Mouse (Mus musculus): ENCODE results near the gene Nsd1.
A peak's percentile ranks its signal among the peaks of the same experiment; 100 is the strongest.
"Not testable (repeated sequence)": the region's sequence is repeated elsewhere in the genome, so short reads cannot be mapped to it uniquely, and the experiment has no call there.

Gene Nsd1

DNA sequence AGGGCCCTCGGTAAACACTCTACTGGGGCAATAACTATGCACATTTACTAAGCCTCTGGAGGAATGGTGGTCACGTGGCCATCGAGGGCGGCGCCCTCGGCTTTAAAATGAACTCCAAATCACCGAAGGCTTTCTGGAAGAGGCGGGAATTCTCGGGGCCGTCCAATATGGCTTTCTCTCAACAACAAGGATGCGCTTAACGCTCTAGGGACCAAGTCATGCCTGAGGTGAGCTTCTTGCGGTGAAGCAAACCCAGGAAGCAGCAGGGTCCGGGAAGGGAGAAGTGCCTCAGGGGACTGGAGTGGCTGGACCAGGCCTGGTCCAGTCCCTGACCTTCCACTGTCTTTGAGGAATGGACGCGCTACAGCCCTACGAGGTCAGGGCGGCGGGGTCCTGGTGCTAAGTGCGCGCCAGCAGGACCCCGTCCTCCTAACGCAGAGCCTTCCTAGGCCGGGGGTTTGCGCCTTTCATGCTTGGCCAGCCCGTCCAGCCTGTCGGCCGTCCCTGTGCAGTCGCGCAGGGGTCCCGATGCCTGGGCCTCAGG lies at the start of gene Nsd1:
Nsd1 (plus strand) TSS at position 134 of the 544 bp plus-strand sequence.
- DNase-seq (ENCODE audit: low spot score in 2 of 2): no peak

DNA sequence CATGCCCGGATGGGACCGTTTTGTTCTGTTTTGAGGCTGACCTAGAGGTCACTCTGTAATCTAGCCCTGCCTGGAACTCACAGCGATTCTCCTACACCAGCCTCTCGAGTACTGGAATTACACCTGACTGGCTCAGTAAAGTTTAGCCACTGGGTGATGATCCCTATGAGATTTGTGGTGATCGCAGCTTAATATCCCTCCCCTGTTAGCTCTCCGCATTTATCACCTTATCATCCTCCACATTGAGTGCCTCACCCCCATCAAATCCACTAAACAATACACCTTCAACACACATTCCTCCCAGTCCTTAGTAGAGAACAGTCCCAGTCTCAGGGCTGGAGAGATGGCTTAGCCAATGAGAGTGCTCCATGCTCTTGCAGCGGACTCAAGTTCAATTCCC lies 47.2 kb upstream of the Nsd1 start:
- no peak for DNase-seq (ENCODE audit: low spot score in 2 of 2)

DNA sequence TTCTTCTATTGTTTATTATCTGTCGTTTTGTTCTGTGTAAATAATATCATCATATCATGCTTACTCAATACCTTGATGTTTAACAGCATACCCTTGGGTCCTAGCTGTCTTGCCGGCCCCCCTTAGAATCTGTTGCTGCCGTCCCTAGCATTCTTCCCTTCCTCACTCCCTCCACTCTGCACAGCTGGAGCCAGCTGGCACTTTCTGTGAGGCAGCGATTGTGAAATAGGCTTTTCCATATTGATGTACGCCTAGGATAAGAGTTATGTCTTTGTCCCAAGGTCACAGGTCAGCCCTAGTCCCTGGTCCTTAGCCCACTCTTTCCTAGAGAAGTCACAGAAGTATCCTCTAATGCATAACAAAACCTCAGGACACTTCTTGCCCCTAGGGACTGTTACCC lies 46.0 kb upstream of the Nsd1 start:
- no peak for DNase-seq (ENCODE audit: low spot score in 2 of 2)

DNA sequence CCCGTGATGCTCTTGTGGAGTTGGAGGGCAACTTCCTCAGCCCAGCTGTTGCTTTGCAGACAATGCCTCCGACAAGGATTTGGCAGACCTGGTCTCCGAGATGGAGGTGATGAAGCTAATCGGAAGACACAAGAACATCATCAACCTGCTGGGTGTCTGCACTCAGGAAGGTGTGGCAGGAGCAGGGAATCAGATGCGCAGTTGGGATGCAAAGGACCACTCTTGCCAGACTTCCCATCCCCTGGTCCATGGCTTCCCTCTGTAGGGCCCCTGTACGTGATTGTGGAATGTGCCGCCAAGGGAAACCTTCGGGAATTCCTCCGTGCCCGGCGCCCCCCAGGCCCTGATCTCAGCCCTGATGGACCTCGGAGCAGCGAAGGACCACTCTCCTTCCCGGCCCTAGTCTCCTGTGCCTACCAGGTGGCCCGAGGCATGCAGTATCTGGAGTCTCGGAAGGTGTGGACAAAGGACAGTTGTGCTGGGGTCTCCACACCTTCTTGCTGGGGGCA lies 43.7 kb upstream of the Nsd1 start:
- no peak for DNase-seq (ENCODE audit: low spot score in 2 of 2)

DNA sequence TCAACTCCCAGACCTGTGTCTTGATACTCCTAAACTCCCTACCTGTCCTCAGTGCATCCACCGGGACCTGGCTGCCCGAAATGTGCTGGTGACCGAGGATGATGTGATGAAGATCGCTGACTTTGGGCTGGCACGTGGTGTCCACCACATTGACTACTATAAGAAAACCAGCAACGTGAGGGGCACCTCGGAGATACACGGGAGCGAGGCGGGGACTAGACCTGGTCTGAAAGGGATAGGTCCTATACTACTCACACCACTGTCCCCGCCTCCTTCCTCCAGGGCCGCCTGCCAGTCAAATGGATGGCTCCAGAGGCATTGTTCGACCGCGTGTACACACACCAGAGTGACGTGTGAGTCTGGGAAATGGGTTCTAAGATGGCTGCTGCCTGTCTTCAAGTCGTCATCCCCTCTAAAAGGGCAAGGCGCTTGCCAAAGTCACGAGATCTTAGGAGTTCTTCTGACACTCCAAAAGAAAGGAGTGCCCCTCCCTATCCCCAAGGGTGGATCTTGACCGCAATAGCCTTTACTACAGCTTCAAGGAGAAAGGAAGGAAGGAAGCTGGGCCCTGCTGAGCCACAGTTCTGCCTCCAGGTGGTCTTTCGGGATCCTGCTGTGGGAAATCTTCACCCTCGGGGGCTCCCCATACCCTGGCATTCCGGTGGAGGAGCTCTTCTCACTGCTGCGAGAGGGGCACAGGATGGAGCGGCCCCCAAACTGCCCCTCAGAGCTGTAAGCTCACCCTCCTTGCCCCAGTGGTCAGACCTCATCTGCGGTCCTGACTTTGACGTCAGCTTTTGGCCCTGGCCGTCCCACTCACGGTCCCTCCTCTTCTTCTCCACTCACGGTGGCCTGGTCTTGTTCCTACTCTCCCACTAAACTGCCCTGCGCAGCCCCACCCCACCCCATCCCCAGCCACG lies 42.5 kb upstream of the Nsd1 start:
- DNase-seq (ENCODE audit: low spot score in 2 of 2): no peak

DNA sequence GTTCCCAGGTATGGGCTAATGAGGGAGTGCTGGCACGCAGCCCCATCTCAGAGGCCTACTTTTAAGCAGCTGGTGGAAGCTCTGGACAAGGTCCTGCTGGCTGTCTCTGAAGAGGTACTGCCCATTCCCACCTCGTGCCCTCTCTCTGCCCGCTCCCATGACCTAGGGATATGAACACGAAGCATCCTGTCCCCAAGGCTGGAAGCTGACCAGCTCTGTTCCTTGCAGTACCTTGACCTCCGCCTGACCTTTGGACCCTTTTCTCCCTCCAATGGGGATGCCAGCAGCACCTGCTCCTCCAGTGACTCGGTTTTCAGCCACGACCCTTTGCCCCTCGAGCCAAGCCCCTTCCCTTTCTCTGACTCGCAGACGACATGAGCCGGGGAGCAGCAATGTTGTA lies 41.8 kb upstream of the Nsd1 start:
- no peak for DNase-seq (ENCODE audit: low spot score in 2 of 2)

DNA sequence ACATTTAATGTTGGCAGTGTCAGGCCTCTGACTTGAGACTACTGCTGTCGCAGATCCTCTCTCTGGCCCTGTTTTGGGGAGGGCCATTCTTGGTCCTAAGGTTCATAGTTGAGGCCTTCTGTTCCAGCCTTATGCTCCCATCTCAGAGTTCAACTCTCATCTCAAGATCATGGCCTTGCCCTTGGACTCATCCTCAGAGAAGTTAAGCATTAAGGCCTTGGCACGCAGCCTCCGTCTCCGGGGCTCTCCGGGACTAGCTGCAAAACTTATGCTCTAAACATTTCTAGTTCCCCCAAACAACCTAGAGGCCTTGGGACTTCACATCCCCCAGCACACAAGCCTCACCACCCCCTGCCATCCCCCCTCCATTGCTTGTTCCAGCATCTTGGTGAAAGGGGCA lies 41.3 kb upstream of the Nsd1 start:
- no peak for DNase-seq (ENCODE audit: low spot score in 2 of 2)

DNA sequence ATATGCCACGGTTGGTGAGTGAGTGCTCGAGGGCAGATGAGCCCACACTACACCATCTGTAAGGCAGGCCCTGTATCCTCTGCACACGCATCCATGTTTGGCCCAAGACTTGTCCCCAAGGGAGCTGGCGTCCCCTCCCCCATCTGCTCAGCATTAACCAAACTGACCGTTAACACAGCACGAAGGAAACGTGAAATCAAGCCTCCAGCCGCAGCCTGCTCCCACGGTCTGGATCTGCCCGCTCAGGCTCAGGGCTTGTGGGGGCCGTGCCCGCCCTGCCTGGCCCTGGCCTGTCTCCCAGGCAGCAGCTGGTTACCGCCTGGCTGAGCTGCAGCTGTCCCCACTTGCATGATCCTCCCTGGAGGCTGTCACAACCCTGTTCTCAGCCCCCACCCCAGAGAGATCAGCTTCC lies 40.6 kb upstream of the Nsd1 start:
- DNase-seq (ENCODE audit: low spot score in 2 of 2): no peak

DNA sequence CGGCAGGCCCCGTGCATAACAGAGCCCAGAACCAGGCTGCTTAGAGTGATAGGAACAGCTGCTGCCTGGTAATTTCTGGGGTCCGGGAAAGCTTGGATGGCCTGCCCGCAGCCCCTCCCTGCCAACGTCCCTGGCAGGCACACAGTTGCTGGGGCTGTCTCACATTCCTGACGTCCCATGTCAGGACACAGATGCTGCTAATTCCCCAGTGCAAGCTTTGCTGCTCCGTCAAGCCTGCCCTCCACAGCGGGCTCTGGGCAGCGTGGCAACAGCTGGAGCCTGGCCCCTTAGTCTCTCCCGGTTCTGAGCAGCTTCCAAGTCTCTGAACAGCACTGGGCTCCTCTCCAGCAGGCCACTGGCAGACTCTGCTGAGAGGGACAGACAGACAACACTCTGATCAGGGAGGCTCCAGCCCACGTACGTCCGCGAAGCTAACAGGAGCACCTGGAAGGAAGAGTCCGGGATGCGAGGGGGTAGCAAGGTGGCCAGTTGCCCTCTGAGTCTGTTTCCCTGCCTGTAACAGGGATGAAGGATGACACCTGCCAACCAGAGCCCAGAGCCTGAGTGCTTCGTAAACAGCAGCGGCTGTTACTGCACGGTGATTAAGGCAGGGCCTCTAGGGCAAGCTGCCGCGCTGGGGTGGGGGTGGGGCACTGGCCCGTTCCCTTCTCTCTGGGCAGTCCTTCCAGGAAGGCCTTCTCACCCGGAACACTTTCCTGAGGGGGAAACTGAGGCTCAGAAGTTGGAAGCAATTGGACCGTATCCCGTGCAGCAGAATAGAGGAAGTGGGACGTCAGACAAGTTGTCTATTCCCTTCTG lies 37.9 kb upstream of the Nsd1 start:
- peak in 1 of 2 experiments; percentile 62 for DNase-seq (ENCODE audit: low spot score in 2 of 2)

DNA sequence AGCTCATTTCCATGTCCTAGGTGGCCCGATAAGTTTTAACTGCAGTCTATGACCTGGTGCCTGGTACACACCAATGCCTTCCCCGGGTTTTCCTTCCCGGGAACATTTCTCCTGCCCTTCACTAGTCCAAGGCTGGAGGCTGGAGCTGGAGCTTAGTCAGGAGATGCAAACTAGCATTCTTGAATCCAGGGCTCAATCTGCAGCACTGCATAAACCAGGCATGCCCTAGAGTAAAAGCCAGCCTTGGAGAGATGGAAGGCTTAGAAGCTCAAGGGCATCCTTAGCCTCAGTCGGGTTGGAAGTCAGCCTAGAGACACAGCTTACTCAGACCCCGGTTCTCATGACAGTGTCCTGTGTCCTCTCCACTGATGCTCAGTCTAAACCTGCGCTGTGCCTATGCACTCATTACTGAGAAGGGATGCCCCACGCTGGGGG lies 37.2 kb upstream of the Nsd1 start:
- DNase-seq (ENCODE audit: low spot score in 2 of 2): no peak

DNA sequence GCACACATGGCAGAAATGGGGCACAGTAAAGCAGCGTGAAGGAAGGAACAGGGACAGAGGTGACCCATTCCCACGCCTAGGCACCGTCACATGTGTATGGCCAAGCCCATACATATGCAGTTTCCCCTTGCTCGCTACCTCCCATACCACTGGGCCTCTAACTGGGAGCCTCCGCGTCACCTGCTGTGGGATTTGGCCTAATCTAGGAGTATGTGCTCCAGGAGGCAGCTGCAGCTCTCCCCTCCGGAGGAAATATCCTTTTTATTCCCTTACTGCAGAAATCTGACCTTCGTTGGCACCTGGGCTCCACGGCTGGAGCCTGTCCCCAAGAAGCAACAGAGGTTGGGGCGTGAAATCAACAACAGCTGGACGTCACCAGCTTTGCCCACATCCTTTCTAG lies 35.2 kb upstream of the Nsd1 start:
- no peak for DNase-seq (ENCODE audit: low spot score in 2 of 2)

DNA sequence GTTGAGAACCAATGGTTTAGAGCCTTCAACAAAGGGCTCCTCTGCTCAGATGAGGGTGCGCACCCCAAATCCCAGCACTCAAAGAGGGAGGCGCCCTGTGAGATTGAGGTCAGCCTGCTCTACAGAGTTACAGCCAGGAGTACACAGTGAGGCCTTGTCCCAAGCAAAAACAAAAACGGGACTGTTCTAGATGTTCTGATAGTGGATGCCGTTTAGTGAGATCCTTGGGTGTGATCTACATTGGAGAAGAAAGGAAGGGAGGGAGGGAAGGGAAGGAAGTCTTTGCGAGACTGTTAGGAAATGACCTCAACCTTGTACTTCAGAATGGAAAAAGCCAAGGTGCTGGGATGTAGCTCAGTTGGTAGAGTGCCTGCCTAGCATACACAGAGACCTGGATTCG lies 33.3 kb upstream of the Nsd1 start:
- DNase-seq (ENCODE audit: low spot score in 2 of 2): no peak

DNA sequence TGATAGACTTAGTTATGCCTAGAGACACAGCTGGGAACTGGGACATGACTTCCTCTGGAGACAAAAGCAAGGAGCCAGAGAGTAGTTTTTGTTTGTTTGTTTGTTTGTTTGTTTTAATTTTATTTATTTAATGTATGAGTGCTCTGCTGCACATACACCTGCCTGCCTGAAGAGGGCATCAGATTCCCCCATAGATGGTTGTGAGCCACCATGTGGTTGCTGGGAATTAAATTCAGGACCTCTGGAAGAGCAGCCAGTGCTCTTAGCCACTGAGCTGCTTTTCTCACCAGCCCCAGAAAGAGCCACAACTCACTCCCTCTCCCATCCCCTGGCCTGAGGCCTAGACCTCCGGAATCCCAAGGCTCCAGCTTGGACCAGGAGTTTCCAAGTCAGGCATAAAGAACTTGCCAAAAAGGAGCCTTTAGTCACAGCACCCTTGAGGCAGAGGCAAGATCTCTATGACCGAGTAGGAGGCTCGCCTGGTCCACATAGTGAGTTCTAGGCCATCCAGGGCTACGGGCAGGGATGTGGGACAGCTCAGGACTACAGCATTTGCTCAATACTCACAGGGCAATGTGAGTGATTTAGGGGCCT lies 31.6 kb upstream of the Nsd1 start:
- no peak for DNase-seq (ENCODE audit: low spot score in 2 of 2)

DNA sequence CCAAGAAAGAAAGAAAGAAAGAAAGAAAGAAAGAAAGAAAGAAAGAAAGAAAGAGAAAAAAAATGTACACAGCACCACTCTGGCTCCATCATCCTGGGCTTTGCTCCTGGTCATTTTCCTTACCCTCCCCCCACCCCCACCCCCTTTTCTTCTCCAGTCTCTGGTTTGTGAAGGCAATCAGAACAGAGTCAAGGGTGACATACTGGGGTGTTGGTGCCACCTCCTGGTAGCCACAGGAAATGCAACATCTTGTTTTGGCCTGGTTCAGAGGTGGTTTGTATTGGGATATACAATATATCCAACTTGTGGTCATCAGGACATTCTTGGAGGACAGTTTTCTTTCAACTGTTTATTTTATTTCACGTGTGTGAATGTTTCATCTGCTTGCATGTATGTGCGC lies 31.0 kb upstream of the Nsd1 start:
- peak; percentile 56 to 85 for DNase-seq (ENCODE audit: low spot score in 2 of 2)

DNA sequence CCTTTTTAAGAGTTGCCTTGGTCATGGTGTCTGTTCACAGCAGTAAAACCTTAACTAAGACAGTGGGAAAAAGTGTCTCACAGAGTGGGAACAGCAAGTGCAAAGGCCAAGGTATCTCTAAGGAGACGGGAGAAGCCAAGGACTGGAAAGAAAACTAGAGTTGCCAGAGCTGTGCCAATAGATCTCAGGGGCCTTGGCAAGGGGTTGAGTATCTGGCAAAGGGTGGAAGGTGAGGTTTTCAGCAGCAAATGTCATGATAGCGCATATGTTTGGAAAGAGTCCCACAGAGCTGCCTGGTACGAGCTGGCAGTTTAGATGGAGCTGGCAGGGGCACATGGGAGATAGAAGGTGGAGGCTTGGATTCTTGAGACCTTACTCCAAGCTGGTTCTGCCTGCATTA lies 30.0 kb upstream of the Nsd1 start:
- no peak for DNase-seq (ENCODE audit: low spot score in 2 of 2)

DNA sequence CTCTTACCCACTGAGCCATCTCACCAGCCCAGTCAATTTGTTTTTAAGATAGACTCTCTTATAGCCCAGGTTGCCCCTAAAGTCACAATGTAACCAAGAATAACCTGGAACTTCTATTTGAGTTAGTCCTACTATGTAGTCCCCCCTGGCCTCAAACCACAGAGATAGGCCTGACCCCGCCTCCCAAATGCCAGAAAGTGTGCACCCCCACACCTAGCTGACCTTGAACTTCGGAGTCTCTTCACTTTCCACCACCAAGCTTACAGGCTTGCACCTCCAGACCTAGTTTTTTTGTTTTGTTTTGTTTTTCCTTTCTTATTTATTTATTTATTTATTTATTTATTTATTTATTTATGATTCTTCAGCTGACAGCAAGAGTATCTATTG lies 27.8 kb upstream of the Nsd1 start:
- DNase-seq (ENCODE audit: low spot score in 2 of 2): no peak

DNA sequence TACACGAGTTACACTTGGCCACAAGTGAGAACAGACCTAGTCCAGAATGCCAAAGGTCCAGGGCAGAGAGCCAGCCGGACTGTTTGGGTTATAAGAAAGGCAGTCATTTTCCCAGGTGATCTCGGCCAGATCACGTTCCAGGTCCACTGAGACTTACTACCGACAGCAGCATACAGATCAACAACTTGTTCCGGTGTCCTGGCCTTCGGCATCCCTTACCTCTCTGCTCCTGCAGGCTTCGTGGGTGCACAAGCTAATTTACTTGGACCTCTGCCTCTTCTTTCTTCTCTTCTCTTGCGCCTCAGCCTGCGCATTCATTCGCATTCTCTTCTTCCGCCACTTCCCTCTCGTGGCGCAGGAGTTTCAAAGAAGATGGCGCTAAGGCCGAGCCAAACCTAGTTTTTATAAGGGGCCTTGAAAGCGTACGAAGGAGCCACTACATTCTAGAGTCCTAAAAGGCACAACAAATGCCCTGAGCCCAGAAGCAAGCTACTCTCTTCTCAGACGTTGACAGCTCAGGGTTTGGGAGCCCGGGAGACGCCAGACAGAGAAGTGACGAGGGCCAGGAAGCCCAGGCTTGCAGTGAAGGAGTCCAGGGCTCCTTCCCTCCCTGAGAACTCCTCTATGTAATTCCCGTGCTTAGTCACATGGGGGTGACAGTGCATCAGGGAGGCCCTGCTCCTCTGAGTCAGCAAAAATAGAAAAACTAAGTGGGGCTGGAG lies 27.2 kb upstream of the Nsd1 start:
- peak; percentile 59 to 72 for DNase-seq (ENCODE audit: low spot score in 2 of 2)

DNA sequence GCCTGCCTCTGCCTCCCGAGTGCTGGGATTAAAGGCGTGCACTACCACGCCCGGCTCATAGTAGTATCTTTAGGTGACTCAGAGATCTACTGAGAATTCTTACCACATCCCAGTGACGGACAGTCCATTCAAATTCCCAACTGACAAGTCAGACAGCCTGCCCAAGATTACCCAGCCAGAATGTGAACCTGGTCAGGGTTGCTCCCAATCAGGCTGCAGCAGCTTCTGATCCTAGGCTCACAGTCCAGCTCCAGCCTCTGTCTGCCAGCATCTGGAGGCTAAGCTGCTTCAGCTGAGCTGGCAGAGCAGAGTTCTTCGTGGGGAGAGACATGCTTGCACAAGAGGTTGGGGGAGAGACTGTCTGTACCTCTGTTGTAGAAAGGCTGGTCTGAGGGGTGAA lies 26.2 kb upstream of the Nsd1 start:
- DNase-seq (ENCODE audit: low spot score in 2 of 2): no peak

DNA sequence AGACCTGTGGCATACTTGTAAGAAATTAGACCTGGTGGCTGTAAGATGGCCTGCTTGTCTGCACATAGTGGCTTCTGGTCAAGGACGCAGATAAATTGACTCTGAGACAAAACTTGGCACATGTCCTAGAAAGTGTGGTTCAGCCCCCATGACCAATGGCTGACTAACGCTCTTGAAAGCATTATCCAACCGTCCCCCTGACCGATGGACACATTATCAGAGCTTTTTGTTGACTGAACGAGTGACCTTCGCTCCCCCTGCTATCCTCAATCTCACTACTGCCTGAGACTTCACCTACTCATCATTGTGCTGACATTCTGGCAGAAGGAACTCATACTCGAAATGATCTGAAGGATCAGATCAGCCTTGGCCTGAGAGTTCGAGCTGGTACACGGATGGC lies 22.5 kb upstream of the Nsd1 start:
- DNase-seq (ENCODE audit: low spot score in 2 of 2): not testable (repeated sequence)

DNA sequence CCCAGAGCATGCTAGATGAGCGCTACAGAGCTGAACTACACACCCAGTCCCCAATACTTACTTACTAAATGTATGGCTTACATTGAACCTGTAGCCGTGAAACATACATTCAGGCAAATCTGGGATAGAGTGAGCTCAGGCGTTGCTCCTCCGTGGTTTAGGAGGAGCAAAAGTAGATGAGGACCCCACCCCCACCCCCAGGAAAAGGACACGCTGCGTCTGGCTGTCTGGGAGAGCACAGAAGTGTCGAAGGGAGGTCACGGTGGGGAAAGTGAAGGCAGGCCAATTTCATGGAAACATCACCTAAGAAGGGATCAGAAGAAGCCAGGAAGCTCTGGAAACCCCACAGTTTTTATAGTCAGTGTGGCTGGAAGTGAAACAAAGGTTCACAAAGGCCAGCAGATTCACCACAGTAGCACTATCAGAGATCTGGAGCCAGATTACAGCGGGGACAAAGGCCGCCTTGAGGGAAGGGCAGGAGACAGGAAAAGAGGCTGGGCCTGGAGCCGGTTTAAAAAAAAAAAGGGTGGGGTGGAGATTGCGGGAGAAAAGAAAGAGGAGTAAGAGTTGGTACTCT lies 20.0 kb upstream of the Nsd1 start:
- no peak for DNase-seq (ENCODE audit: low spot score in 2 of 2)

Measured in left cerebral cortex, adult 9 months (tissue).